Mouse (Mus musculus): ENCODE data around the gene Gpr146. TPM values are rescaled to one million over a fixed set of nuclear protein-coding genes. Genes with fewer than 3 reads are reported as not detected.

The Gpr146 gene
- polyA plus RNA-seq, 2 experiments = 1.9 to 2.3 TPM

- peak; percentile 93 for ATAC-seq (ENCODE audit: low FRiP score, low read depth)
- Histone ChIP-seq H3K9ac (ENCODE audit: low read depth, low read length, severe bottlenecking) (peak overlapping the region; percentile 86), H3K9me3 (ENCODE audit: control insufficient read depth, low read length) (no peaks in the 10 kb centered on the region), H3K36me3 (ENCODE audit: control insufficient read depth, insufficient read depth, low read length) (peaks cover 29% of the 10 kb centered on the region), H3K27me3 (ENCODE audit: control insufficient read depth, insufficient read depth, low read length) (no peaks in the 10 kb centered on the region), H3K27ac (replicated peaks; ENCODE audit: low read depth, low read length) (peak overlapping the region; percentile 55; the same call in 1 of the 2 replicates), H3K4me2 (replicated peaks; ENCODE audit: low read depth, low read length, severe bottlenecking) (peak overlapping the region; percentile 93), H3K4me3 (replicated peaks; ENCODE audit: low read length) (peak overlapping the region; percentile 83), H3K4me1 (ENCODE audit: control insufficient read depth, insufficient read depth, low read length) (0 out of 2 replicates have a peak, but pooled peaks cover 7% of the 10 kb centered on the region)
- TF ChIP-seq POLR2A (IDR thresholded peaks at IDR 0.05; ENCODE audit: borderline replicate concordance, extremely low read depth, insufficient read depth, insufficient read length) = no peak
- peak; percentile 95 for DNase-seq (ENCODE audit: low spot score)
- under 1% methylated on average over 33 of the region's 33 CpGs for WGBS
These were observed 32.7 kb upstream of the Gpr146 start for GRCm38 (mm10) chr5:139344687-139345363.

- Histone ChIP-seq H3K36me3 (ENCODE audit: control insufficient read depth, insufficient read depth, low read length) (peaks cover 24% of the 10 kb centered on the region), H3K27ac (replicated peaks; ENCODE audit: low read depth, low read length) (0 out of 2 replicates have a peak overlapping the region, but pooled peaks have one; percentile 7), H3K4me2 (replicated peaks; ENCODE audit: low read depth, low read length, severe bottlenecking) (peak overlapping the region; percentile 93), H3K27me3 (ENCODE audit: control insufficient read depth, insufficient read depth, low read length) (no peaks in the 10 kb centered on the region), H3K4me3 (replicated peaks; ENCODE audit: low read length) (peak overlapping the region; percentile 83), H3K4me1 (ENCODE audit: control insufficient read depth, insufficient read depth, low read length) (0 out of 2 replicates have a peak, but pooled peaks cover 7% of the 10 kb centered on the region), H3K9me3 (ENCODE audit: control insufficient read depth, low read length) (no peaks in the 10 kb centered on the region), H3K9ac (ENCODE audit: low read depth, low read length, severe bottlenecking) (peak overlapping the region; percentile 45)
- ATAC-seq (ENCODE audit: low FRiP score, low read depth) (0 out of 2 replicates have a peak, but pooled peaks have one; percentile 10), DNase-seq (ENCODE audit: low spot score) (no peak)
- WGBS = 9% methylated on average over 5 of the region's 5 CpGs
- TF ChIP-seq POLR2A (IDR thresholded peaks at IDR 0.05; ENCODE audit: borderline replicate concordance, extremely low read depth, insufficient read depth, insufficient read length) = no peak
These were observed 32.2 kb upstream of the Gpr146 start for GRCm38 (mm10) chr5:139345364-139345714.

DNA sequence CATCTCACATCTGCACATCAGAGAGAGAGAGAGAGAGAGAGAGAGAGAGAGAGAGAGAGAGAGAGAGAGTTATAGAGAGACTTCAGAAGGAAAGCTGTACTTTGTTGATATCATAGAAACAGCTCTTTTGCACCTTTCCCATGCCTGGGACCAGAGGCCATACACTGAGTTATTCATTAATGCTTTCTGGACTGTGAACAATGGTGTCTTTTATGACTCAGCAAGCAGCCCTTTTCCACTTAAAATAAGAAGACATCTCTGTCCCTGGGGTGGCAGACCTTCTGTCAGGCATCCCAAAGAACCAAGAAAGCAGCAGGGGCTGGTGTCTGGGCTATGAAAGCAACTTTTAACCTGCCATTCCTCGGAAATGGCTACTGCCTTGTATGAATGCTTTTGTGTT is 30.3 kb upstream of the Gpr146 start:
- WGBS = 63% methylated on average over 1 of the region's 1 CpGs
- TF ChIP-seq POLR2A (IDR thresholded peaks at IDR 0.05; ENCODE audit: borderline replicate concordance, extremely low read depth, insufficient read depth, insufficient read length) = no peak
- no peak overlapping the region for H3K9ac ChIP-seq (ENCODE audit: low read depth, low read length, severe bottlenecking)
- ATAC-seq (ENCODE audit: low FRiP score, low read depth) = no peak
- DNase-seq (ENCODE audit: low spot score) = no peak
- peaks cover 14% of the 10 kb centered on the region for H3K4me1 ChIP-seq (ENCODE audit: control insufficient read depth, insufficient read depth, low read length)
- H3K27ac ChIP-seq (replicated peaks; ENCODE audit: low read depth, low read length) = no peak overlapping the region
- H3K4me2 ChIP-seq (replicated peaks; ENCODE audit: low read depth, low read length, severe bottlenecking) = no peak overlapping the region
- H3K27me3 ChIP-seq (ENCODE audit: control insufficient read depth, insufficient read depth, low read length) = no peaks in the 10 kb centered on the region
- H3K36me3 ChIP-seq (ENCODE audit: control insufficient read depth, insufficient read depth, low read length) = peaks cover 7% of the 10 kb centered on the region
- H3K4me3 ChIP-seq (replicated peaks; ENCODE audit: low read length) = no peak overlapping the region
- no peaks in the 10 kb centered on the region for H3K9me3 ChIP-seq (ENCODE audit: control insufficient read depth, low read length)

- no peak for TF ChIP-seq POLR2A (IDR thresholded peaks at IDR 0.05; ENCODE audit: borderline replicate concordance, extremely low read depth, insufficient read depth, insufficient read length)
- WGBS = 66% methylated on average over 6 of the region's 6 CpGs
- Histone ChIP-seq H3K4me1 (ENCODE audit: control insufficient read depth, insufficient read depth, low read length) (peaks cover 10% of the 10 kb centered on the region), H3K27ac (replicated peaks; ENCODE audit: low read depth, low read length) (no peak overlapping the region), H3K36me3 (ENCODE audit: control insufficient read depth, insufficient read depth, low read length) (no peaks in the 10 kb centered on the region), H3K4me2 (replicated peaks; ENCODE audit: low read depth, low read length, severe bottlenecking) (no peak overlapping the region), H3K4me3 (replicated peaks; ENCODE audit: low read length) (no peak overlapping the region), H3K9ac (ENCODE audit: low read depth, low read length, severe bottlenecking) (no peak overlapping the region), H3K27me3 (ENCODE audit: control insufficient read depth, insufficient read depth, low read length) (no peaks in the 10 kb centered on the region), H3K9me3 (ENCODE audit: control insufficient read depth, low read length) (no peaks in the 10 kb centered on the region)
- ATAC-seq (ENCODE audit: low FRiP score, low read depth) = no peak
- no peak for DNase-seq (ENCODE audit: low spot score)
These were observed 27.8 kb upstream of the Gpr146 start for GRCm38 (mm10) chr5:139349713-139350112.

DNA sequence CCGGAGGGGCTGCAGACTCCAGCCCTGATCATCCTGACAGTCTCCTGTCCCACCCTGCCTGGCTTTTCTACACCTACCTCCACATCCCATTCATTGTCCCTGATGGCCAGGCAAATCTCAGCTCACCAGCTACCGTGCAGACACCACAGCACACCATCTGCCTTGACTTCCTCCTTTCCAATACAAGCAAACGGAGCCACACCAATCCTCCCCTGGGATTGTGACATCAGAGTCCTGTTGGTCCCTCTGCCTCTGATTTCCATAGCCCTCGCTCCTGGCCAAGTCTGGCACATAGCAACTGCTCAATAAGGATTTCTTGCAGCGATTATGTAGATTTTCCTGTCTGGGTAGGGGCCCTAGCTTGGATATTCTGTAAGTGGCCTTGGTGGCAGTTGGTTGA is 26.4 kb upstream of the Gpr146 start, which contains the start of gene Cox19:
Gene Cox19 (minus strand): TSS at position 285 of the 400 bp plus-strand sequence.
- H3K27me3 ChIP-seq (ENCODE audit: control insufficient read depth, insufficient read depth, low read length) = no peaks in the 10 kb centered on the region
- no peak within 1 kb of the TSS for H3K4me3 ChIP-seq (replicated peaks; ENCODE audit: low read length)
- no peak for DNase-seq (ENCODE audit: low spot score)
- TF ChIP-seq POLR2A (IDR thresholded peaks at IDR 0.05; ENCODE audit: borderline replicate concordance, extremely low read depth, insufficient read depth, insufficient read length) = no peak
- H3K4me1 ChIP-seq (ENCODE audit: control insufficient read depth, insufficient read depth, low read length) = peaks cover 10% of the 10 kb centered on the region
- 0 out of 2 replicates have a peak, but pooled peaks have one; percentile 5 for ATAC-seq (ENCODE audit: low FRiP score, low read depth)
- 0 out of 2 replicates have a peak within 1 kb of the TSS, but pooled peaks have one; percentile 1 for H3K4me2 ChIP-seq (replicated peaks; ENCODE audit: low read depth, low read length, severe bottlenecking)
- no peak within 1 kb of the TSS for H3K9ac ChIP-seq (ENCODE audit: low read depth, low read length, severe bottlenecking)
- H3K9me3 ChIP-seq (ENCODE audit: control insufficient read depth, low read length) = no peaks in the 10 kb centered on the region
- no peak within 1 kb of the TSS for H3K27ac ChIP-seq (replicated peaks; ENCODE audit: low read depth, low read length)
- 48% methylated on average over 5 of the region's 5 CpGs for WGBS
- no peaks in the 10 kb centered on the region for H3K36me3 ChIP-seq (ENCODE audit: control insufficient read depth, insufficient read depth, low read length)

Measured in limb, embryonic 14.5 days (tissue).